Mouse (Mus musculus) lung, postnatal 0 days (tissue): Measurements from ENCODE around the gene Cacna2d2. TPM values are rescaled to one million over a fixed set of nuclear protein-coding genes. Genes with fewer than 3 reads are reported as not detected.

ENCODE experiments used
- ATAC-seq: fragments of 200-750 bp; cut with Nextera tagmentation; 2 replicates; pipeline ENCODE4 v1.8.0; 2017; ENCODE audit warnings: moderate library complexity
- DNase-seq: peaks from one replicate; pipeline ENCODE4 v3.0.0-alpha.2; 2016; ENCODE audit warnings: low spot score
- H3K27ac ChIP-seq: fragments of 300-500 bp; sonication (generic); 2 replicates; pipeline ENCODE4 v1.5.1; 2014; ENCODE audit warnings: antibody characterized with exemption, mild to moderate bottlenecking, low read length, mixed read lengths
- H3K27me3 ChIP-seq: fragments of 300-500 bp; sonication (generic); replicated peaks from 2 replicates; pipeline ENCODE4 v1.6.1; 2014; ENCODE audit warnings: low read length, mixed read lengths; ENCODE audit not compliant: insufficient read depth
- H3K36me3 ChIP-seq: fragments of 300-500 bp; sonication (generic); 2 replicates; pipeline ENCODE4 v1.6.1; 2014; ENCODE audit warnings: low read length, mixed read lengths; ENCODE audit not compliant: insufficient read depth
- H3K4me1 ChIP-seq: fragments of 300-500 bp; sonication (generic); 2 replicates; pipeline ENCODE4 v1.6.1; 2014; ENCODE audit warnings: antibody characterized with exemption, low read depth, low read length, mixed read lengths; ENCODE audit not compliant: insufficient read depth
- H3K4me2 ChIP-seq: fragments of 300-500 bp; sonication (generic); replicated peaks from 2 replicates; pipeline ENCODE4 v1.6.1; 2014; ENCODE audit warnings: low read depth, mild to moderate bottlenecking, low read length, moderate library complexity, mixed read lengths
- H3K4me3 ChIP-seq: fragments of 300-500 bp; sonication (generic); 2 replicates; pipeline ENCODE4 v1.5.1; 2014; ENCODE audit warnings: low read depth, low read length
- H3K9ac ChIP-seq: fragments of 300-500 bp; sonication (generic); replicated peaks from 2 replicates; pipeline ENCODE4 v1.6.1; 2014; ENCODE audit warnings: low read depth, mild to moderate bottlenecking
- H3K9me3 ChIP-seq: fragments of 300-500 bp; sonication (generic); 2 replicates; pipeline ENCODE4 v1.6.1; 2016; ENCODE audit warnings: low read length, mixed read lengths
- CTCF ChIP-seq: IDR thresholded peaks from 2 replicates; pipeline ENCODE4 v1.5.1; 2016; ENCODE audit warnings: antibody characterized with exemption, mild to moderate bottlenecking
- EP300 ChIP-seq: IDR thresholded peaks from 2 replicates; pipeline ENCODE4 v1.6.1; 2016; ENCODE audit warnings: antibody characterized with exemption, mild to moderate bottlenecking, control low read depth
- WGBS: fragments of 180-500 bp; shearing (Covaris S2); extraction: QIAGEN DNeasy Blood & Tissue Kit; methylation state at CpG from one replicate; pipeline ENCODE4 v1.1.7; 2014; 5-methylcytosine and 5-hydroxymethylcytosine counted together
- polyA plus RNA-seq: library from polyadenylated mRNA; unstranded; fragments of >200 nt; fragmentation: Nextera tagmentation; extraction: Ambion mirVana; gene quantifications from 2 replicates; pipeline ENCODE4 v1.2.1, GENCODE M21; 2015

The Cacna2d2 gene
- polyA plus RNA-seq, 1 experiment from 2014 or later = 0.04 TPM

DNA sequence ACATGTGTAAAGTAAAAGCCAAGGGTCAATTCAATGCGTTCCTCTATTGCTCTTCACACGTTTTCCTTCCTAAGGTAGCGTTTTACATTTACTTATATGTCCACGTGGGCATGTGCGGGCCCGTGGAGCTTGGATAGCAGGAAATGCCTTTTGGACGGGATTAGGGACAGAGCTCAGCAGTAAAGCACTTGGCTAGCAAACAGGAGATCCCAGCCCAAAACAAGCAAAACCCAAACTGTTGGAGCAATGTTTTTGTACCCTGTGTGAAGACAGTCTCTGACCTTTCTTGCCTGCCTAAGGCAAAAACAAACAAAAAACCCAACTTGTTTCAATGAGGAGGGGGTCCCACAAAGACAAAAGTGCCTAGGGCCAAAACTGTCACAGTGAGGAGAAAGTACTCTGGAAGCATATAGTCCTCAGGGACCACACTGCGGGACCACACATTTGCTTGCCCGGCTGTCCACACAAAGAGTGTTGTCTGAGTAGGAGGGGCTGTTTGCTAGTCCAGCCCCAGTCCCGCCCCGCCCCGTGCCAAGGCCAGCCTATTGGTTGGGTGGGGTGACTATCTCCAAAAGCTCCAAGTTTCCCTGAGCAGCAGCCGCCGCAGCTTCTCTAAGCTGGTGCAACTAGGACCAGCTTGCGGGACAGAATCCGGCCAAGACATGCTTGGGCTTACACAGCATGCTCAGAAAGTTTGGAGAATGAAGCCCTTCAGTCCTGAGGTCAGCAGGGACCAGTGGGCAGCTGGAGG is 177.1 kb downstream of the Cacna2d2 start, which contains the start of gene Hyal1:
Hyal1 (plus strand) TSS at position 571 of the 751 bp plus-strand sequence.
- H3K9me3 ChIP-seq = no peaks in the 10 kb centered on the region
- TF ChIP-seq EP300 = no peak
- TF ChIP-seq CTCF = no peak
- H3K4me1 ChIP-seq = peaks cover 6% of the 10 kb centered on the region; the same call in 1 of the 2 replicates
- no peaks in the 10 kb centered on the region for H3K27me3 ChIP-seq
- peak; percentile 95 for DNase-seq
- H3K27ac ChIP-seq = peak within 1 kb of the TSS; percentile 38
- WGBS = 6% methylated on average over 16 of the region's 16 CpGs
- H3K36me3 ChIP-seq = peaks cover 8% of the 10 kb centered on the region; the same call in 1 of the 2 replicates
- peak within 1 kb of the TSS; percentile 28 for H3K4me3 ChIP-seq
- ATAC-seq = peak; percentile 75
- H3K4me2 ChIP-seq = peak within 1 kb of the TSS; percentile 50
- no peak within 1 kb of the TSS for H3K9ac ChIP-seq

DNA sequence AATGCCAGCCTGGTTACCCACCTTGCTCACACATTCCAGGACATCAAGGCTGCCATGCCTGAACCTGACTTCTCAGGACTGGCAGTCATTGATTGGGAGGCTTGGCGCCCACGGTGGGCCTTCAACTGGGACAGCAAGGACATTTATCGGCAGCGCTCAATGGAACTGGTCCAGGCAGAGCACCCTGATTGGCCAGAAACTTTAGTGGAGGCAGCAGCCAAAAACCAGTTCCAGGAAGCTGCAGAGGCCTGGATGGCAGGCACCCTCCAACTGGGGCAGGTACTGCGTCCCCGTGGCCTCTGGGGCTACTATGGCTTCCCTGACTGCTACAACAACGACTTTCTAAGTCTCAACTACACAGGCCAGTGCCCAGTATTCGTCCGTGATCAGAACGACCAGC is 178.5 kb downstream of the Cacna2d2 start:
- Histone ChIP-seq H3K27me3 (no peaks in the 10 kb centered on the region), H3K27ac (no peak overlapping the region), H3K4me3 (no peak overlapping the region), H3K9me3 (no peaks in the 10 kb centered on the region), H3K4me1 (peaks cover 6% of the 10 kb centered on the region), H3K4me2 (no peak overlapping the region), H3K9ac (no peak overlapping the region), H3K36me3 (no peaks in the 10 kb centered on the region)
- TF ChIP-seq CTCF = no peak
- TF ChIP-seq EP300 = no peak
- WGBS = 90% methylated on average over 10 of the region's 10 CpGs
- ATAC-seq (no peak), DNase-seq (no peak)

GRCm38 (mm10) chr9:107578587-107578986 is 179.2 kb downstream of the Cacna2d2 start, which contains the start of gene Naa80:
Gene Naa80 (plus strand): TSS chr9:107578887.
- Histone ChIP-seq H3K9ac (no peak within 1 kb of the TSS), H3K4me1 (peaks cover 6% of the 10 kb centered on the region), H3K27me3 (no peaks in the 10 kb centered on the region), H3K27ac (no peak within 1 kb of the TSS; the same call in 1 of the 2 replicates), H3K4me2 (no peak within 1 kb of the TSS), H3K36me3 (no peaks in the 10 kb centered on the region), H3K9me3 (no peaks in the 10 kb centered on the region), H3K4me3 (no peak within 1 kb of the TSS)
- WGBS = 70% methylated on average over 3 of the region's 3 CpGs
- DNase-seq (no peak), ATAC-seq (no peak)
- TF ChIP-seq EP300 (no peak), CTCF (no peak)

Other genes starting within 250 kb of the Cacna2d2 start
- gene Dock3, start 167.7 kb upstream of the Cacna2d2 start, polyA plus RNA-seq = 0.08 TPM in 1 of 2 replicates, not detected in the other
- 22.9 and 24.6 TPM in 2 replicates for gene Mapkapk3, start 109.7 kb upstream of the Cacna2d2 start, polyA plus RNA-seq
- gene Cish, start 103.6 kb upstream of the Cacna2d2 start, polyA plus RNA-seq = 49.2 and 52.3 TPM in 2 replicates
- 5.9 and 8.3 TPM in 2 replicates for gene Hemk1, start 61.3 kb upstream of the Cacna2d2 start, polyA plus RNA-seq
- 0.23 and 0.36 TPM in 2 replicates for gene 6430571L13Rik, start 59.0 kb upstream of the Cacna2d2 start, polyA plus RNA-seq
- 48.4 and 48.5 TPM in 2 replicates for gene Tmem115, start 134.3 kb downstream of the Cacna2d2 start, polyA plus RNA-seq
- 29.7 and 34.7 TPM in 2 replicates for gene Cyb561d2, start 142.6 kb downstream of the Cacna2d2 start, polyA plus RNA-seq
- 24.7 and 28.0 TPM in 2 replicates for gene Nprl2, start 142.6 kb downstream of the Cacna2d2 start, polyA plus RNA-seq
- 9.1 and 10.7 TPM in 2 replicates for gene Zmynd10, start 147.7 kb downstream of the Cacna2d2 start, polyA plus RNA-seq
- gene Rassf1, start 151.9 kb downstream of the Cacna2d2 start, polyA plus RNA-seq = 86.1 and 97.7 TPM in 2 replicates
- gene Tusc2, start 163.6 kb downstream of the Cacna2d2 start, polyA plus RNA-seq = 38.1 and 41.5 TPM in 2 replicates
- gene Hyal2, start 168.3 kb downstream of the Cacna2d2 start, polyA plus RNA-seq = 103 and 104 TPM in 2 replicates
- 9.7 and 11.0 TPM in 2 replicates for gene Hyal1, start 177.3 kb downstream of the Cacna2d2 start, polyA plus RNA-seq
- 17.9 and 22.0 TPM in 2 replicates for gene Naa80, start 179.3 kb downstream of the Cacna2d2 start, polyA plus RNA-seq
- 1.7 and 2.2 TPM in 2 replicates for gene Hyal3, start 181.2 kb downstream of the Cacna2d2 start, polyA plus RNA-seq
- gene Ifrd2, start 188.0 kb downstream of the Cacna2d2 start, polyA plus RNA-seq = 22.4 and 24.1 TPM in 2 replicates
- 31.9 and 34.3 TPM in 2 replicates for gene Sema3b, start 209.6 kb downstream of the Cacna2d2 start, polyA plus RNA-seq
- 414 and 417 TPM in 2 replicates for gene Gnai2, start 235.8 kb downstream of the Cacna2d2 start, polyA plus RNA-seq